Mouse (Mus musculus): ENCODE results near the gene Cers1.

GRCm38 (mm10) chr8:70268799-70269565 lies 46.6 kb upstream of the Cers1 start:
- TF ChIP-seq CTCF (IDR thresholded peaks at IDR 0.05 in 2 of 3, conservative IDR thresholded peaks at IDR 0.05 in 1 of 3; ENCODE audit: control insufficient read depth in 1 of 3, insufficient read depth in 1 of 3, low read depth in 2 of 3, low read length in 3 of 3, poor library complexity in 1 of 3, severe bottlenecking in 1 of 3) (peak; percentile 50 to 72 (median 61)), UBTF (IDR thresholded peaks at IDR 0.05; ENCODE audit: borderline replicate concordance, insufficient read depth, low read depth, low read length) (no peak), MXI1 (IDR thresholded peaks at IDR 0.05; ENCODE audit: low read depth, low read length) (no peak), POLR2A (IDR thresholded peaks at IDR 0.05; ENCODE audit: control insufficient read depth in 1 of 2, insufficient read depth in 1 of 2, low read depth in 1 of 2, low read length in 2 of 2, poor library complexity in 1 of 2) (no peak), MYB (IDR thresholded peaks at IDR 0.05; ENCODE audit: low read depth, low read length) (no peak), MAZ (IDR thresholded peaks at IDR 0.05; ENCODE audit: low read depth, low read length) (no peak)

Data from MEL (cell line).